Mouse (Mus musculus): ENCODE measurements at regions not wholly inside any gene's neighbourhood (a gene's known extent, or its start where the extent isn't known, plus 50 kb on each side); places are given as distances from the start of the nearest gene placed in this dataset.
"Not testable (repeated sequence)": the region's sequence is repeated elsewhere in the genome, so short reads cannot be mapped to it uniquely, and the experiment has no call there.

- Histone ChIP-seq H3K4me3 (replicated peaks) (no peak overlapping the region), H3K36me3 (ENCODE audit: control insufficient read depth) (no peaks in the 10 kb centered on the region), H3K4me1 (ENCODE audit: control insufficient read depth) (no peaks in the 10 kb centered on the region), H3K27me3 (ENCODE audit: control insufficient read depth) (peaks cover 6% of the 10 kb centered on the region), H3K9me3 (ENCODE audit: control insufficient read depth, low read length) (no peaks in the 10 kb centered on the region)
- TF ChIP-seq TAL1 (IDR thresholded peaks at IDR 0.05; ENCODE audit: low read length), result no peak
These were observed 200.4 kb upstream of the Nhs start for GRCm38 (mm10) chrX:162359767-162360545.

DNA sequence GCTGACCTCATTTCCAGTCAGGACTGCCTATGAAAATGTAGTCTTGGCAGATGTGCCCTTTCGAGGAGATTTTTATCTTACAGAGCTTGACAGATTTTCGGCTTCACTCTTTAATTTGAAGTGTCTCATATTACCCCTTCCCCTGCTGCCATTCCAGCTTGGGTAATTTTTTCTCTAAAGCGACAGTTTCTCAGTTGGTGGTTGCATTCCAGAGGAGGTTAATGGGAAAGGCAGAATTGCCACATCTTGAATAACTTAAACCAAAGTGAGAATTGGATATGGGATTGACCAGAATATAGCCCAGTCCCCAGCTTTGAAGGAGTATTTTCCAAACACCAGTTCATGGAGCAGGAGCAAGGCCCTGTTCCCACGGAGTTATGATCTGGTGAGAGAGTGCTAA is 188.8 kb upstream of the Nhs start:
- Histone ChIP-seq H3K4me3 (replicated peaks) (no peak overlapping the region), H3K27me3 (ENCODE audit: control insufficient read depth) (peaks cover 17% of the 10 kb centered on the region), H3K4me1 (ENCODE audit: control insufficient read depth) (no peaks in the 10 kb centered on the region), H3K36me3 (ENCODE audit: control insufficient read depth) (no peaks in the 10 kb centered on the region), H3K9me3 (ENCODE audit: control insufficient read depth, low read length) (no peaks in the 10 kb centered on the region)
- TF ChIP-seq TAL1 (IDR thresholded peaks at IDR 0.05; ENCODE audit: low read length), result no peak
- TF ChIP-seq GATA1 (IDR thresholded peaks at IDR 0.05; ENCODE audit: low read length), result no peak

DNA sequence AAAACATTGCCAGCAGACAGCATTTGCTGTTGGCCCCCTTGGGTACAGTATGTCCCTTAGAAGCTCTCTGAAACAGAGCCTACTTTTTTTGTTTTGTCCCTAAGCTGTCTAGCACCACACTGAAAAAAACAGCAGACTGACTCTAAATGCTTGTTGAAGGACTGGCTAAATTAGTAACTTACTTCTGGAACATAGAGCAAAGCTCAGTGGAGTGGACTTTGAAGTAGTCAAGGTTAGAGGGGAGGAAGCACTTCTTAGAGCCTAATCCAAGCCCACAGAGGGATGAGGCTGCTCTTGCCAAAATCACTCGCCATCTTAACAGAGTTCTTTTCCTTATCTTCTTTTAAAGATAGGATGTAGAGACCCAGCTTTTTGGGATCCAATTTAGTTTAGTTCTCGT is 188.4 kb upstream of the Nhs start:
- H3K27me3 ChIP-seq (ENCODE audit: control insufficient read depth), result peaks cover 17% of the 10 kb centered on the region

DNA sequence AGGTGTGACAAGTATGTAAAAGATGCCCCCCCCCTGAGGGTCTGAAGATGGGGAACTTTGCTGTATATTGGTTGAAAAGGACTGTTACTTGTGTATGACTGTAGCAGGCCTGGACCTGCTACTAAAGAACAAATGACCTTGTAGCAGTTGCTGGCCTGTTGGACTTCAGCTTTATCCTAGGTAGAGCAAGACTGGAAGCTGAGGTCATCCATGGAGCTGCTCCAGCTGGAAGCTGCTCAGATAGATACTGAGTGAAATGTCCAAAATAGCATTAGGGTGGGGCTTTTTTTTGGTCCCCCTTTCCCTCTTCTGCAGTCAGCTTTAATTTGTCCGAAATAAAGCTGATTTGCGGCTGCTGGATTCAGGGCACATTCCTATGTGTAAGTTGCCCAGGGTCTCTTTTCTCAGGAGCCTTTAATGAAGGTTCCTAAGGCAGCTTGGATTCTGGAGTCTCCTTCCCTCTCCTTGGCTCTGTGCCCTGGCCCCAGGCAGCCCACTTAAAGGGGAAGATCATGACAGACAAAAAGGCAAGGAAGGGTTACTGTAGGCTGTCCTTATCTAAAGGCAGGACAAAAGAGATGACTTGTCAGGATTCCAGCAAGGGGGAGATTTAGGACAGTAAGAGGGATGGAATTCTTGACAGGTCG is 186.1 kb upstream of the Nhs start:
- Histone ChIP-seq H3K36me3 (ENCODE audit: control insufficient read depth) (no peaks in the 10 kb centered on the region), H3K27me3 (ENCODE audit: control insufficient read depth) (peaks cover 15% of the 10 kb centered on the region), H3K9me3 (ENCODE audit: control insufficient read depth, low read length) (no peaks in the 10 kb centered on the region), H3K4me3 (replicated peaks) (no peak overlapping the region), H3K4me1 (ENCODE audit: control insufficient read depth) (no peaks in the 10 kb centered on the region)
- TF ChIP-seq GATA1 (IDR thresholded peaks at IDR 0.05; ENCODE audit: low read length) (no peak), TAL1 (IDR thresholded peaks at IDR 0.05; ENCODE audit: low read length) (no peak)

More for the DNA sequence above, 188.4 kb upstream of the Nhs start:
- H3K9me3 ChIP-seq (ENCODE audit: control insufficient read depth, low read length), result no peaks in the 10 kb centered on the region
- H3K4me1 ChIP-seq (ENCODE audit: control insufficient read depth), result no peaks in the 10 kb centered on the region
- TF ChIP-seq TAL1 (IDR thresholded peaks at IDR 0.05; ENCODE audit: low read length), result no peak
- no peak for TF ChIP-seq GATA1 (IDR thresholded peaks at IDR 0.05; ENCODE audit: low read length)
- H3K36me3 ChIP-seq (ENCODE audit: control insufficient read depth), result no peaks in the 10 kb centered on the region
- no peak overlapping the region for H3K4me3 ChIP-seq (replicated peaks)

- Histone ChIP-seq H3K27me3 (ENCODE audit: control insufficient read depth) (no peaks in the 10 kb centered on the region), H3K4me1 (ENCODE audit: control insufficient read depth) (no peaks in the 10 kb centered on the region)
- TF ChIP-seq GATA1 (IDR thresholded peaks at IDR 0.05; ENCODE audit: low read length), result no peak
These were observed 172.6 kb upstream of the Nhs start for GRCm38 (mm10) chrX:162332121-162332520.

GRCm38 (mm10) chrX:162307646-162308045 is 148.1 kb upstream of the Nhs start:
- no peaks in the 10 kb centered on the region for H3K4me1 ChIP-seq (ENCODE audit: control insufficient read depth)
- no peak overlapping the region for H3K4me3 ChIP-seq (replicated peaks)
- TF ChIP-seq TAL1 (IDR thresholded peaks at IDR 0.05; ENCODE audit: low read length), result no peak
- TF ChIP-seq GATA1 (IDR thresholded peaks at IDR 0.05; ENCODE audit: low read length), result no peak
- H3K9me3 ChIP-seq (ENCODE audit: control insufficient read depth, low read length), result no peaks in the 10 kb centered on the region
- H3K27me3 ChIP-seq (ENCODE audit: control insufficient read depth), result no peaks in the 10 kb centered on the region
- no peaks in the 10 kb centered on the region for H3K36me3 ChIP-seq (ENCODE audit: control insufficient read depth)

More at GRCm38 (mm10) chrX:162332121-162332520, 172.6 kb upstream of the Nhs start:
- Histone ChIP-seq H3K9me3 (ENCODE audit: control insufficient read depth, low read length) (no peaks in the 10 kb centered on the region; the same call in 1 of the 2 replicates), H3K36me3 (ENCODE audit: control insufficient read depth) (no peaks in the 10 kb centered on the region), H3K4me3 (replicated peaks) (no peak overlapping the region)

- no peak for TF ChIP-seq GATA1 (IDR thresholded peaks at IDR 0.05; ENCODE audit: low read length)
- no peak for TF ChIP-seq TAL1 (IDR thresholded peaks at IDR 0.05; ENCODE audit: low read length)
- peaks cover 6% of the 10 kb centered on the region; the same call in 1 of the 2 replicates for H3K27me3 ChIP-seq (ENCODE audit: control insufficient read depth)
- no peaks in the 10 kb centered on the region for H3K36me3 ChIP-seq (ENCODE audit: control insufficient read depth)
- no peaks in the 10 kb centered on the region for H3K4me1 ChIP-seq (ENCODE audit: control insufficient read depth)
- no peaks in the 10 kb centered on the region for H3K9me3 ChIP-seq (ENCODE audit: control insufficient read depth, low read length)
- H3K4me3 ChIP-seq (replicated peaks), result no peak overlapping the region
These were observed 144.6 kb upstream of the Nhs start for GRCm38 (mm10) chrX:162304145-162304544.

GRCm38 (mm10) chrX:162302788-162303187 is 143.3 kb upstream of the Nhs start:
- no peaks in the 10 kb centered on the region for H3K36me3 ChIP-seq (ENCODE audit: control insufficient read depth)
- peaks cover 12% of the 10 kb centered on the region for H3K27me3 ChIP-seq (ENCODE audit: control insufficient read depth)
- no peak overlapping the region for H3K4me3 ChIP-seq (replicated peaks)
- no peaks in the 10 kb centered on the region for H3K4me1 ChIP-seq (ENCODE audit: control insufficient read depth)
- TF ChIP-seq GATA1 (IDR thresholded peaks at IDR 0.05; ENCODE audit: low read length), result no peak
- no peak for TF ChIP-seq TAL1 (IDR thresholded peaks at IDR 0.05; ENCODE audit: low read length)
- no peaks in the 10 kb centered on the region for H3K9me3 ChIP-seq (ENCODE audit: control insufficient read depth, low read length)

DNA sequence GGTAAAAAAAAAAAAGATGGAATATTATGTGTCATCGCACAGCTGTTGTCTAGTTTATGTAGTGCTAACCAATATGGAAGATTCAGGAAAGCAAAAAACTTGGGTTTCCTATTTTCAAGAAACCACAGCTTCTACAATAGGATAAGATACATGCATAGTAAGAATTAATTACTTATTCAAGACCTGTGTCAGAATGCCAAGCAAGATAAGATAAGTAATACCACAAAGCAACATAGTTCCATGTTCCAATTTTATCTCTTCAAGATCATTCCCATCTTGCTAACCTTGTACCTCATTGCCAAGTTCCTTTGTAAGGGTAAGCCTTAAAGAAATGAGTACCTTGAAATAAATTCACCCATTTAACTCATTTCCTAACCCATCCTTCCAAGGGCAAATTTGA is 131.7 kb upstream of the Nhs start:
- H3K4me1 ChIP-seq (ENCODE audit: control insufficient read depth), result peaks cover 21% of the 10 kb centered on the region
- H3K27me3 ChIP-seq (ENCODE audit: control insufficient read depth), result no peaks in the 10 kb centered on the region
- no peak overlapping the region for H3K4me3 ChIP-seq (replicated peaks)
- TF ChIP-seq GATA1 (IDR thresholded peaks at IDR 0.05; ENCODE audit: low read length) (no peak), TAL1 (IDR thresholded peaks at IDR 0.05; ENCODE audit: low read length) (no peak)
- H3K36me3 ChIP-seq (ENCODE audit: control insufficient read depth), result no peaks in the 10 kb centered on the region
- no peaks in the 10 kb centered on the region for H3K9me3 ChIP-seq (ENCODE audit: control insufficient read depth, low read length)

DNA sequence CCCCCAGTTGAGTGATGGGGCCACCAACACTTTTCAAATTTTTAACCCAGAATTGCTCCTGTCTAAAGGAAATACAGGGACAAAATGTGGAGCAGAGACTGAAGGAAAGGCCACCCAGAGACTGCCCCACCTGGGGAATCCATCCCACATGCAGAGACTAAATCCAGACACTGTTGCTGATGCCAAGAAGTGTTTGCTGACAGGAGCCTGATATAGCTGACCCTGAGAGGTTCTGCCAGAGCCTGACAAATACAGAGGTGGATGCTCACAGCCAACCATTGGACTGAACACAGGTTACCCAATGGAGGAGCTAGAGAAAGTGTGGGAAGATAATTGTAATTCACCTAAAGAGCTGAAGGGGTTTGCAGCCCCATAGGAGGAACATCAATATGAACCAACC is 126.6 kb upstream of the Nhs start:
- H3K9me3 ChIP-seq (ENCODE audit: control insufficient read depth, low read length); H3K36me3 ChIP-seq (ENCODE audit: control insufficient read depth); H3K27me3 ChIP-seq (ENCODE audit: control insufficient read depth); H3K4me3 ChIP-seq (replicated peaks): not testable (repeated sequence)
- peaks cover 65% of the 10 kb centered on the region for H3K4me1 ChIP-seq (ENCODE audit: control insufficient read depth)
